Mouse (Mus musculus) NIH3T3 (cell line): ENCODE data around the gene Gm867.

Experiments used
- DNase-seq: peaks from one replicate; pipeline ENCODE4 v3.0.0-alpha.2; 2012; ENCODE audit warnings: low read depth

Gene Gm867

GRCm38 (mm10) chr10:75940520-75940919 lies at the start of gene Gm867:
Gene Gm867, minus strand, starts transcription at chr10:75940672.
- DNase-seq, result no peak

GRCm38 (mm10) chr10:75979432-75979831 lies 39.0 kb upstream of the Gm867 start:
- no peak for DNase-seq

GRCm38 (mm10) chr10:75978835-75979157 lies 38.3 kb upstream of the Gm867 start:
- DNase-seq, result no peak

GRCm38 (mm10) chr10:75978119-75978834 lies 37.8 kb upstream of the Gm867 start:
- DNase-seq, result no peak

- DNase-seq, result peak; percentile 59
These were observed 34.7 kb upstream of the Gm867 start for GRCm38 (mm10) chr10:75975216-75975615.

- DNase-seq, result no peak
These were observed 33.4 kb upstream of the Gm867 start for GRCm38 (mm10) chr10:75973846-75974245.

GRCm38 (mm10) chr10:75954381-75954811 lies 13.9 kb upstream of the Gm867 start, which contains the start of gene Gm5134:
Gene Gm5134, plus strand, starts transcription at chr10:75954514.
- no peak for DNase-seq

- peak; percentile 82 for DNase-seq
These were observed 11.1 kb upstream of the Gm867 start for GRCm38 (mm10) chr10:75951424-75952050.

GRCm38 (mm10) chr10:75950791-75951210 lies 10.3 kb upstream of the Gm867 start:
- DNase-seq, result no peak

GRCm38 (mm10) chr10:75949053-75950045 lies 8.9 kb upstream of the Gm867 start:
- no peak for DNase-seq

- no peak for DNase-seq
These were observed 7.6 kb upstream of the Gm867 start for GRCm38 (mm10) chr10:75948079-75948478.

- DNase-seq, result no peak
These were observed 5.4 kb upstream of the Gm867 start for GRCm38 (mm10) chr10:75945896-75946295.

- DNase-seq, result no peak
These were observed 4.7 kb upstream of the Gm867 start for GRCm38 (mm10) chr10:75945213-75945612.

- peak; percentile 71 for DNase-seq
These were observed 3.7 kb upstream of the Gm867 start for GRCm38 (mm10) chr10:75944066-75944772.

- no peak for DNase-seq
These were observed 2.4 kb upstream of the Gm867 start, which contains the start of gene Vpreb3 for GRCm38 (mm10) chr10:75942736-75943477. Gene Vpreb3, plus strand, starts transcription at chr10:75943057.

GRCm38 (mm10) chr10:75941042-75941824 lies 761 bp upstream of the Gm867 start:
- DNase-seq, result no peak

GRCm38 (mm10) chr10:75939481-75940234 lies 814 bp downstream of the Gm867 start:
- DNase-seq, result no peak

GRCm38 (mm10) chr10:75937851-75938643 lies 2.4 kb downstream of the Gm867 start:
- DNase-seq, result peak; percentile 27
